Mouse (Mus musculus) layer of hippocampus, adult 9-11 months (tissue): ENCODE measurements at regions not wholly inside any gene's neighbourhood (a gene's known extent, or its start where the extent isn't known, plus 50 kb on each side); places are given as distances from the start of the nearest gene placed in this dataset.

Experiments
- DNase-seq: peaks from one replicate; pipeline ENCODE4 v3.0.0; 2022

- no peak for DNase-seq
Observed at GRCm38 (mm10) chr9:91559794-91560193, 194.2 kb upstream of the Zic1 start.

GRCm38 (mm10) chr9:91547051-91547450 lies 181.4 kb upstream of the Zic1 start:
- DNase-seq, result no peak

- no peak for DNase-seq
Observed at GRCm38 (mm10) chr9:91545402-91545801, 179.8 kb upstream of the Zic1 start.

DNA sequence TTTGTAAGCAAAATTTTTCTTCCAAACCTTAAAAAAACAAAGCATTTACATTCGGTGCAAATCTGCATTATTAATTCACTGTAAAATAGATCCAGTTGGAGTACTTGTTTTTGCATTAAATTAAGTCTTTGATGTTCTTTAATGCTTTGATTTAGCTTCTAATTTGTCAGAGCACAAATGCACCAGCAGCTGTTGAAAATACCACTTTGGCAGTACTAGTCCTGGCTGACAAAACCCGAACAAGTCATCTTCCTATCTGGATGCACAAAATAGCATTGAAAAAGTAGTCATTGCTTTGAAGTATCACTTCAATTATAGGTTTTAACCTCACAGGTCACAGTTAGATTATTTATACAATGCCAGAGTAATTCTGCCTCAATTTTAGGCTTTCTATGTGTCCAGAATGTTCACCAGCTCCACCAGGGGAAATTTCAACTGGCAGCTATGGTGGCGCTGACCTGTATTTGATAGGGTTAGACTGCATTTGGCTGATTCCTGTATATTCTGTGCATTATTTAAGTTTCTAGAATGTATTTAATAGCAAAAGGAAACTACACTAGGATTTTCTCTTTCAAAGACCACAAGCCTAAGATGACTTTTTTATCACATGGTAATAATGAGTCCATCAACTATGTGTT lies 163.3 kb upstream of the Zic1 start:
- DNase-seq, result peak; percentile 3

DNA sequence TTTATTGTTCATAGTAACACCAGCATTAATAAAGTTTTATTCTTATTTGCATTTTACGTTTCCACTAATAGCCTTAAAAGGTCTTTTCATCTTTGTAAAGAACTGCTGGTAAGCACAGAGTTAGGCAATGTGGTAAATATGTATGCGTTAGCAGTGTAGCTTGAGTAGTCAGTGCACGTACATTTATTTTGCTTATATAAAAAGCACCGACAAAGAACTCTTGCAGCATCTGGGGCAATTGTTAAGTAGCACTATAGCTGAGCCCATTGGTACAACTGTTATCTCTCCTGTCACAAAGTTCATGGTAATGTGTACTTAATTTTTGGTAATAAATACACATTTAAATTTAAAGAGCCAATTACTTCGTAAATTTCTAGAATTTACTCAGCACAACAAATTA lies 162.8 kb upstream of the Zic1 start:
- DNase-seq, result no peak

DNA sequence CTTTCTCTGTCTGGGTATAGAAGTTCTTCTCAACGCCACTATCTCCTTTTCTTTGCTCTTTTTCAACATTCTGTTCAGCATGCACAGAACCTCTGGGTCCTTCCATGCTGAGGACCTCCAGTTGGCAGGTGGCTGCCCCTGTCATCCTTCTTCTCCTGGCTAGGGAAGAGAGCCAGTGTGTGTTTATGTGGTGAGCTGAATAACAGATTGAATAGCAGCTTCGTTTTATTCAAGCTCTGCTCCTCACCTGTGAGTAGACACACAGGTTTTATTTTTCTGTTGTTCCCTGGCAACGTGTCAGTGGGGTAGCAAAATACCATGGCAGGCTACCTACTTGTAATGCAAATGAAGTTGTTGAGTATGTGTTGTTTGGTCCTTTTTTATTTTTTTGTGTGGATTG lies 154.9 kb upstream of the Zic1 start:
- DNase-seq, result no peak

DNA sequence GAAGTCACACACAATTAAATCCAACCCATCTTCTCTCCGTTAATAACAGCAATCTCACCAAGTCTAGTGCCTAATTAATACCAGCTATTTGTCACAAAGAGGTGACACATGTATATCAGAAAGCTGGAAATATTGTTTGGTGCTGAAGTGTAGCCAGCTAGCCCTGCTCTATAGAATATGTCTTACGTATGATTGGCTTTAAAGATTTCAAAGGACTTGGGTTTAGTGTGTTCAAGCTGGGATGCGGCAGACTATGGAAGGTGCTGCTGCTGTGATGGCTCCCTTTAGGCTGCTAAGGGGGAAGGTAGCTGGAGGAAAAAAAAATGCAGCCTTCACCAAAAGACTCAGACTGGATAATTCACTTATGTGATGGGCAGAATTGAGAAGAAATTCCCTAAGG lies 144.1 kb upstream of the Zic1 start:
- no peak for DNase-seq

GRCm38 (mm10) chr9:91503657-91504329 lies 138.2 kb upstream of the Zic1 start:
- DNase-seq, result no peak

GRCm38 (mm10) chr9:91476596-91476995 lies 111.0 kb upstream of the Zic1 start:
- no peak for DNase-seq

DNA sequence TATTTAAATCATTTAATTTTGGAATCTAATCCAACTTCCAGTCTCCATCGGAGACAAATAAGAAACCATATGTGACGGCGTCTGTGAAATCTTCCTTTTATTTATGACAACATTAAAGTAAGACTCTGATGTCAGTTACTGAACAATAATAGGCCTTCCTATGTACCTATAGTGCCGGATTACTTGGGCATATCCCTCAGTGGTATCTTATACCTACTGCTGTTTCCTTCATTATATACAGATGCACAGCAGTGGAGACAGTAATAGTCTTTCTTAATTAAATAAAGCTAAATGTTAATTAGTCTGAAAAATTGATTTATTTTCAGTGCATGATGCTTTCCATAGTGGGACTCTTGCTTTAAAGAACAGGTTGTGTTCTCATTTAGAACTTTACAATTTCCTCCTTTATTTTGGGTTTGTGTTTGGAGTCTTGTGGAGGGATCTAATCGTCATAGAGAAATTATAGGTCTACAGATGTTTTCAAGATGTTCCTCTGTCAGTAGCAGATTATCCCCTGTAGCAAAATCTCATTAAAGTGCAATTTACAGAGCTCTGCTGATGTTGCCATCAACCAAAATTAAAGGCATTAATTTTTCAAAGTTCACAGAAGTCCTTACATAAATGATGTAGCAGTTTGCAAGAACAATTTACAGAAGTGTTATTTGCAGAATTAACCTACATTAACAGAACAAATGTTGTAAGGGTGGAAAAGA lies 97.3 kb upstream of the Zic1 start:
- DNase-seq, result no peak

GRCm38 (mm10) chr9:91459921-91460320 lies 94.3 kb upstream of the Zic1 start:
- DNase-seq, result no peak

- DNase-seq, result no peak
Observed at GRCm38 (mm10) chr9:91456843-91457242, 91.2 kb upstream of the Zic1 start.

GRCm38 (mm10) chr9:91456253-91456823 lies 90.7 kb upstream of the Zic1 start:
- DNase-seq, result no peak

DNA sequence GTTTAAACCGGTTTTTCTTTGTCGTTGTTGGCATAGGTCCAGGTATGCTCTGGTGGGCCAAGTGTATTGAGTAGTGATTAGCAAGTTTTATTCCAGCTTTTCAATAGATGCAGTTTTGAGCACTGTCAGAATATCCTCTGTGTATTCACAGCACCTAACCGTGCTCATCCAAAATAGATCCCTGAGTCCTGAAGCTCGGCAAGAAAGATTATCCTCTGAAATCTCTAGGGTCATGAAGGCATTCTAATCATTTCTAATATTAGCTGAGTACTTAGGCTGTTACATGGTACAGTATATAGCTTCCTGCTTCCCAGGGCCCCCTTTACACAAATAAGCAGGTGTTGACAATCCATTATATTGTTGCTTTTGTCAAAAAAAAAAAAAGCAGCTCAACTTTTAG lies 73.5 kb upstream of the Zic1 start:
- DNase-seq, result no peak
